Mouse (Mus musculus) midbrain, embryonic 12.5 days (tissue): Measurements from ENCODE around the gene Gm10322. TPM values are rescaled to one million over a fixed set of nuclear protein-coding genes. Genes with fewer than 3 reads are reported as not detected.

Experiments
- ATAC-seq: fragments of 200-750 bp; cut with Nextera tagmentation; 2 replicates; pipeline ENCODE4 v1.8.0; 2017; ENCODE audit warnings: low read depth, moderate TSS enrichment, moderate library complexity; ENCODE audit not compliant: low FRiP score
- H3K27ac ChIP-seq: fragments of 300-500 bp; sonication (generic); replicated peaks from 2 replicates; pipeline ENCODE4 v1.5.1; 2016; ENCODE audit warnings: mild to moderate bottlenecking
- H3K27me3 ChIP-seq: fragments of 300-500 bp; sonication (generic); 2 replicates; pipeline ENCODE4 v1.6.1; 2016; ENCODE audit warnings: mild to moderate bottlenecking
- H3K36me3 ChIP-seq: fragments of 300-500 bp; sonication (generic); 2 replicates; pipeline ENCODE4 v1.6.1; 2016
- H3K4me1 ChIP-seq: fragments of 300-500 bp; sonication (generic); 2 replicates; pipeline ENCODE4 v1.6.1; 2016
- H3K4me2 ChIP-seq: fragments of 300-500 bp; sonication (generic); replicated peaks from 2 replicates; pipeline ENCODE4 v1.6.1; 2016; ENCODE audit warnings: mild to moderate bottlenecking, moderate library complexity
- H3K4me3 ChIP-seq: fragments of 300-500 bp; sonication (generic); 2 replicates; pipeline ENCODE4 v1.5.1; 2016; ENCODE audit warnings: mild to moderate bottlenecking
- H3K9ac ChIP-seq: fragments of 300-500 bp; sonication (generic); replicated peaks from 2 replicates; pipeline ENCODE4 v1.6.1; 2016; ENCODE audit warnings: mild to moderate bottlenecking, moderate library complexity
- H3K9me3 ChIP-seq: fragments of 300-500 bp; sonication (generic); 2 replicates; pipeline ENCODE4 v1.6.1; 2016; ENCODE audit warnings: mild to moderate bottlenecking
- WGBS: fragments of 180-500 bp; shearing (Covaris S2); methylation state at CpG from one replicate; pipeline ENCODE4 v1.1.7; 2016; 5-methylcytosine and 5-hydroxymethylcytosine counted together
- polyA plus RNA-seq: library from polyadenylated mRNA; unstranded; fragments of >200 nt; fragmentation: Nextera tagmentation; extraction: Ambion mirVana; gene quantifications from 2 replicates; pipeline ENCODE4 v1.2.1, GENCODE M21; 2016

Gm10322 gene
- polyA plus RNA-seq, 1 experiment from 2014 or later: not detected

- no peaks in the 10 kb centered on the region for H3K36me3 ChIP-seq
- H3K4me1 ChIP-seq: no peaks in the 10 kb centered on the region
- no peak overlapping the region for H3K4me3 ChIP-seq
- 64% methylated on average over 5 of the region's 5 CpGs for WGBS
- H3K9ac ChIP-seq: no peak overlapping the region
- H3K27me3 ChIP-seq: no peaks in the 10 kb centered on the region
- H3K9me3 ChIP-seq: no peaks in the 10 kb centered on the region
- H3K27ac ChIP-seq: no peak overlapping the region
- ATAC-seq: no peak
- H3K4me2 ChIP-seq: no peak overlapping the region
Observed at GRCm38 (mm10) chr10:59603843-59604242, 12.0 kb upstream of the Gm10322 start.

- Histone ChIP-seq H3K9me3 (no peaks in the 10 kb centered on the region), H3K4me3 (no peak overlapping the region), H3K9ac (no peak overlapping the region), H3K27me3 (no peaks in the 10 kb centered on the region), H3K27ac (no peak overlapping the region), H3K36me3 (no peaks in the 10 kb centered on the region), H3K4me1 (no peaks in the 10 kb centered on the region), H3K4me2 (no peak overlapping the region)
- no peak for ATAC-seq
- WGBS: 88% methylated on average over 11 of the region's 11 CpGs
Observed at GRCm38 (mm10) chr10:59604879-59605464, 10.9 kb upstream of the Gm10322 start.

- no peaks in the 10 kb centered on the region for H3K9me3 ChIP-seq
- no peak overlapping the region for H3K4me2 ChIP-seq
- peaks cover 16% of the 10 kb centered on the region for H3K4me1 ChIP-seq
- ATAC-seq: no peak
- no peak overlapping the region for H3K9ac ChIP-seq
- peaks cover 5% of the 10 kb centered on the region for H3K27me3 ChIP-seq
- no peaks in the 10 kb centered on the region for H3K36me3 ChIP-seq
- no peak overlapping the region for H3K27ac ChIP-seq
- 69% methylated on average over 5 of the region's 5 CpGs for WGBS
- no peak overlapping the region for H3K4me3 ChIP-seq
Observed at GRCm38 (mm10) chr10:59613276-59613675, 2.6 kb upstream of the Gm10322 start.

GRCm38 (mm10) chr10:59614141-59614540 is 1.7 kb upstream of the Gm10322 start:
- Histone ChIP-seq H3K36me3 (no peaks in the 10 kb centered on the region), H3K4me3 (no peak overlapping the region), H3K27me3 (peaks cover 5% of the 10 kb centered on the region), H3K27ac (no peak overlapping the region), H3K9me3 (no peaks in the 10 kb centered on the region), H3K9ac (no peak overlapping the region), H3K4me1 (peaks cover 16% of the 10 kb centered on the region), H3K4me2 (no peak overlapping the region)
- 82% methylated on average over 5 of the region's 5 CpGs for WGBS
- no peak for ATAC-seq

- peaks cover 5% of the 10 kb centered on the region for H3K27me3 ChIP-seq
- WGBS: 36% methylated on average over 5 of the region's 5 CpGs
- peak overlapping the region; percentile 83 for H3K4me2 ChIP-seq
- H3K36me3 ChIP-seq: no peaks in the 10 kb centered on the region
- ATAC-seq: no peak
- H3K27ac ChIP-seq: no peak overlapping the region
- peak overlapping the region; percentile 89 for H3K9ac ChIP-seq
- peaks cover 16% of the 10 kb centered on the region for H3K4me1 ChIP-seq
- H3K4me3 ChIP-seq: peak overlapping the region; percentile 94
- H3K9me3 ChIP-seq: no peaks in the 10 kb centered on the region
Observed at GRCm38 (mm10) chr10:59615411-59615810, 452 bp upstream of the Gm10322 start.

- peak; percentile 100 for ATAC-seq
- 1% methylated on average over 33 of the region's 36 CpGs for WGBS
- Histone ChIP-seq H3K4me1 (peaks cover 16% of the 10 kb centered on the region), H3K27ac (peak within 1 kb of the TSS; percentile 90), H3K9me3 (no peaks in the 10 kb centered on the region), H3K4me3 (peak within 1 kb of the TSS; percentile 94), H3K9ac (peak within 1 kb of the TSS; percentile 89), H3K4me2 (peak within 1 kb of the TSS; percentile 83), H3K27me3 (peaks cover 5% of the 10 kb centered on the region), H3K36me3 (no peaks in the 10 kb centered on the region)
Observed at GRCm38 (mm10) chr10:59616522-59616921, 659 bp downstream of the Gm10322 start, which contains the start of gene Mcu. TSS of gene Mcu (minus strand) at chr10:59616692.

GRCm38 (mm10) chr10:59617776-59618175 is 1.9 kb downstream of the Gm10322 start:
- H3K36me3 ChIP-seq: no peaks in the 10 kb centered on the region
- peaks cover 5% of the 10 kb centered on the region for H3K27me3 ChIP-seq
- H3K27ac ChIP-seq: no peak overlapping the region
- 90% methylated on average over 7 of the region's 7 CpGs for WGBS
- peaks cover 16% of the 10 kb centered on the region for H3K4me1 ChIP-seq
- no peak overlapping the region for H3K9ac ChIP-seq
- H3K4me3 ChIP-seq: no peak overlapping the region
- ATAC-seq: no peak
- H3K4me2 ChIP-seq: no peak overlapping the region
- no peaks in the 10 kb centered on the region for H3K9me3 ChIP-seq

GRCm38 (mm10) chr10:59621355-59621754 is 5.5 kb downstream of the Gm10322 start:
- ATAC-seq: no peak
- WGBS: 78% methylated on average over 10 of the region's 10 CpGs
- H3K4me2 ChIP-seq: no peak overlapping the region

GRCm38 (mm10) chr10:59623496-59623895 is 7.6 kb downstream of the Gm10322 start:
- Histone ChIP-seq H3K27me3 (no peaks in the 10 kb centered on the region; the same call in 1 of the 2 replicates), H3K4me2 (no peak overlapping the region), H3K4me1 (0 out of 2 replicates have a peak, but pooled peaks cover 6% of the 10 kb centered on the region), H3K27ac (no peak overlapping the region), H3K4me3 (no peak overlapping the region), H3K36me3 (no peaks in the 10 kb centered on the region), H3K9me3 (no peaks in the 10 kb centered on the region), H3K9ac (no peak overlapping the region)
- ATAC-seq: no peak
- WGBS: 70% methylated on average over 5 of the region's 5 CpGs

More at GRCm38 (mm10) chr10:59621355-59621754, 5.5 kb downstream of the Gm10322 start:
- Histone ChIP-seq H3K27ac (no peak overlapping the region), H3K4me3 (no peak overlapping the region), H3K9me3 (no peaks in the 10 kb centered on the region), H3K36me3 (no peaks in the 10 kb centered on the region), H3K27me3 (peaks cover 5% of the 10 kb centered on the region), H3K9ac (no peak overlapping the region), H3K4me1 (peaks cover 4% of the 10 kb centered on the region; the same call in 1 of the 2 replicates)

- WGBS: 40% methylated on average over 17 of the region's 17 CpGs
- H3K9ac ChIP-seq: no peak overlapping the region
- H3K9me3 ChIP-seq: no peaks in the 10 kb centered on the region
- peak; percentile 70 for ATAC-seq
- peaks cover 18% of the 10 kb centered on the region; the same call in 1 of the 2 replicates for H3K4me1 ChIP-seq
- H3K4me2 ChIP-seq: no peak overlapping the region
- H3K36me3 ChIP-seq: no peaks in the 10 kb centered on the region
- peak overlapping the region; percentile 7; the same call in 1 of the 2 replicates for H3K27ac ChIP-seq
- H3K4me3 ChIP-seq: no peak overlapping the region
- H3K27me3 ChIP-seq: no peaks in the 10 kb centered on the region; the same call in 1 of the 2 replicates
Observed at GRCm38 (mm10) chr10:59628641-59629505, 13.0 kb downstream of the Gm10322 start.

- no peak overlapping the region for H3K27ac ChIP-seq
- ATAC-seq: no peak
- 80% methylated on average over 4 of the region's 4 CpGs for WGBS
Observed at GRCm38 (mm10) chr10:59629506-59629782, 13.6 kb downstream of the Gm10322 start.

GRCm38 (mm10) chr10:59636048-59636447 is 20.2 kb downstream of the Gm10322 start:
- H3K4me2 ChIP-seq: no peak overlapping the region
- ATAC-seq: no peak
- H3K4me3 ChIP-seq: no peak overlapping the region
- no peaks in the 10 kb centered on the region; the same call in 1 of the 2 replicates for H3K27me3 ChIP-seq
- H3K9me3 ChIP-seq: no peaks in the 10 kb centered on the region
- no peaks in the 10 kb centered on the region for H3K36me3 ChIP-seq
- no peak overlapping the region for H3K27ac ChIP-seq
- H3K4me1 ChIP-seq: no peaks in the 10 kb centered on the region; the same call in 1 of the 2 replicates
- H3K9ac ChIP-seq: no peak overlapping the region
- 48% methylated on average over 2 of the region's 2 CpGs for WGBS

More at GRCm38 (mm10) chr10:59629506-59629782, 13.6 kb downstream of the Gm10322 start:
- H3K9ac ChIP-seq: no peak overlapping the region
- no peak overlapping the region for H3K4me3 ChIP-seq
- H3K4me2 ChIP-seq: no peak overlapping the region
- H3K9me3 ChIP-seq: no peaks in the 10 kb centered on the region
- peaks cover 18% of the 10 kb centered on the region; the same call in 1 of the 2 replicates for H3K4me1 ChIP-seq
- H3K27me3 ChIP-seq: no peaks in the 10 kb centered on the region
- no peaks in the 10 kb centered on the region for H3K36me3 ChIP-seq
